ENCODE assay signal across 9 mouse cellular contexts in genomic region chr3:98106590-98107313, GRCm38 (mm10). TPM values are rescaled to one million over a fixed set of nuclear protein-coding genes. Genes with fewer than 3 reads are reported as not detected.
A peak's percentile ranks its signal among the peaks of the same experiment; 100 is the strongest.
DNase-seq lines count a peak whose midpoint lies in the region; ATAC-seq and TF ChIP-seq lines count a peak whose summit lies in the region.
"Had no signal": no experiment of that assay in that cellular context is flagged by ENCODE, and none has a peak within 500 bp of the region (broad histone marks: within the 10 kb centered on the region; RNA-seq: fewer than 3 reads in every experiment).

No protein-coding gene starts in this region.

- H3K4me1 ChIP-seq in heart, embryonic 15.5 days (replicated peaks), result 0 out of 2 replicates have a peak, but pooled peaks cover 2% of the 10 kb centered on the region

- H3K27ac ChIP-seq in left cerebral cortex, adult 2 months, result no peak overlapping the region; the same call in 1 of the 2 replicates
- peak overlapping the region; percentile 1; the same call in 1 of the 2 replicates for H3K27ac ChIP-seq in heart, embryonic 15.5 days

- H3K4me2 ChIP-seq in heart, embryonic 15.5 days, result no peak overlapping the region

- WGBS in heart, embryonic 15.5 days, result 81% methylated on average over 12 of the region's 12 CpGs

- peak; percentile 48 for DNase-seq in left cerebral cortex, postnatal 4 days
- DNase-seq in left cerebral cortex, adult 2 months (ENCODE audit: extremely low spot score in 1 of 2, low spot score in 2 of 2), result no peak
- peak; percentile 44 for DNase-seq in cerebellum, adult 9-10 months
- peak; percentile 61 to 90 for DNase-seq in layer of hippocampus, postnatal 14 days (ENCODE audit: low spot score in 2 of 2)
- DNase-seq in ovary, postnatal 36 days (ENCODE audit: low spot score), result no peak
- DNase-seq in spleen, postnatal 4 days (ENCODE audit: low spot score in 2 of 2), result no peak
- DNase-seq in ovary, postnatal 14 days (ENCODE audit: low spot score), result no peak

- no peak overlapping the region for H3K4me3 ChIP-seq in left cerebral cortex, adult 2 months
- H3K4me3 ChIP-seq in heart, embryonic 15.5 days, result no peak overlapping the region

- TF ChIP-seq CTCF in left cerebral cortex, adult 2 months (IDR thresholded peaks at IDR 0.05), result no peak

- ATAC-seq in heart, embryonic 15.5 days (replicated peaks; ENCODE audit: insufficient number of reproducible peaks, insufficient read depth, low FRiP score, low read depth), result no peak

- H3K9ac ChIP-seq in heart, embryonic 15.5 days, result no peak overlapping the region

- intact Hi-C loops in left cerebral cortex, postnatal 4 days (cut with DNase I), result no loop called here
- intact Hi-C loops in left cerebral cortex, adult 2 months (cut with DNase I), result loop anchor here (5.0 kb wide), 2 partner anchors 94 to 179 kb away; partner anchors contain the start of gene Notch2

- H3K9me3 ChIP-seq in heart, embryonic 15.5 days (replicated peaks), result 0 out of 2 replicates have a peak, but pooled peaks cover 6% of the 10 kb centered on the region

- peaks cover 65% of the 10 kb centered on the region for H3K36me3 ChIP-seq in heart, embryonic 15.5 days

- H3K27me3 ChIP-seq in heart, embryonic 15.5 days, result no peaks in the 10 kb centered on the region

RNA-seq across cellular contexts. Expression of gene Adam30, which starts 53.7 kb away (rescaled TPM):
- not detected for total RNA-seq in left cerebral cortex, postnatal 4 days (2021)
- total RNA-seq in left cerebral cortex, adult 2 months (2021), result not detected
- not detected in 2 replicates for polyA plus RNA-seq in heart, embryonic 15.5 days (2015; fragmentation: Nextera tagmentation; extraction: Ambion mirVana)
- total RNA-seq in layer of hippocampus, postnatal 14 days (2021), result not detected
- total RNA-seq: gastrocnemius, adult 8-10 months had no signal

Comparison
In these comparisons a context has a peak if more than half of its experiments do, and no peak if none do; other contexts are left out.
1. DNase-seq: peak in left cerebral cortex, postnatal 4 days (single experiment), cerebellum, adult 9-10 months (single experiment) and layer of hippocampus, postnatal 14 days (2 of 2); none in left cerebral cortex, adult 2 months (0 of 2), ovary, postnatal 36 days (single experiment), spleen, postnatal 4 days (0 of 2) and ovary, postnatal 14 days (single experiment).